Mouse (Mus musculus) MEL (cell line): ENCODE data around the gene Trim67. TPM values are rescaled to one million over a fixed set of nuclear protein-coding genes. Genes with fewer than 3 reads are reported as not detected.

Experiments
- DNase-seq: peaks from one replicate; pipeline ENCODE4 v3.0.0; 2011; ENCODE audit warnings: low read depth, low spot score
- H3K27ac ChIP-seq: 2 replicates; pipeline ENCODE4 v1.5.1; 2012; ENCODE audit warnings: low read depth, mild to moderate bottlenecking, control low read depth, low read length, moderate library complexity; ENCODE audit not compliant: control insufficient read depth
- H3K27me3 ChIP-seq, 2 experiments: fragments of 150-350 bp in 1 of 2; sonication (generic) in 1 of 2; 2 replicates each; pipeline ENCODE4 v1.6.1; 2012; ENCODE audit warnings: low read length in 2 of 2, mild to moderate bottlenecking in 2 of 2, improper control_type of control experiment in 1 of 2, moderate library complexity in 1 of 2; ENCODE audit not compliant: insufficient read depth in 2 of 2, control insufficient read depth in 1 of 2
- H3K36me3 ChIP-seq, 2 experiments: 2 replicates each; pipeline ENCODE4 v1.6.1; 2012 to 2014; ENCODE audit warnings: low read length in 2 of 2, improper control_type of control experiment in 1 of 2, inconsistent platforms in 1 of 2, mild to moderate bottlenecking in 1 of 2; ENCODE audit not compliant: insufficient read depth in 2 of 2, control insufficient read depth in 1 of 2
- H3K4me1 ChIP-seq, 2 experiments: fragments of 150-350 bp in 1 of 2; sonication (generic) in 1 of 2; 2 replicates each; pipeline ENCODE4 v1.6.1; 2012; ENCODE audit warnings: low read length in 2 of 2, improper control_type of control experiment in 1 of 2, mild to moderate bottlenecking in 1 of 2; ENCODE audit not compliant: insufficient read depth in 2 of 2, control insufficient read depth in 1 of 2
- H3K4me3 ChIP-seq, 2 experiments: fragments of 150-350 bp in 1 of 2; sonication (generic) in 1 of 2; 2 replicates each; pipeline ENCODE4 v1.5.1; 2012; ENCODE audit warnings: low read depth in 2 of 2, low read length in 2 of 2, mild to moderate bottlenecking in 2 of 2, moderate library complexity in 2 of 2, control low read depth in 1 of 2, improper control_type of control experiment in 1 of 2; ENCODE audit not compliant: control insufficient read depth in 1 of 2, insufficient read depth in 1 of 2
- H3K79me2 ChIP-seq: 2 replicates; pipeline ENCODE4 v1.6.1; 2012; ENCODE audit warnings: mild to moderate bottlenecking, low read length, moderate library complexity; ENCODE audit not compliant: control insufficient read depth, poor library complexity, insufficient read depth
- H3K9ac ChIP-seq: 2 replicates; pipeline ENCODE4 v1.6.1; 2012; ENCODE audit warnings: low read depth, mild to moderate bottlenecking, control low read depth, low read length, moderate library complexity; ENCODE audit not compliant: control insufficient read depth, poor library complexity, severe bottlenecking
- H3K9me3 ChIP-seq: fragments of 150-350 bp; sonication (generic); replicated peaks from 2 replicates; pipeline ENCODE4 v1.6.1; 2012; ENCODE audit warnings: mild to moderate bottlenecking, low read length, improper control_type of control experiment, moderate library complexity; ENCODE audit not compliant: insufficient read depth
- BHLHE40 ChIP-seq: IDR thresholded peaks from 2 replicates; pipeline ENCODE4 v1.6.1; 2012; ENCODE audit warnings: low read depth, mild to moderate bottlenecking, inconsistent platforms, low read length, improper control_type of control experiment, borderline replicate concordance
- CTCF ChIP-seq, 3 experiments: IDR thresholded peaks in 2 of 3; conservative IDR thresholded peaks in 1 of 3; 2 replicates each; pipeline ENCODE4 v1.5.1; 2011 to 2012; ENCODE audit warnings: low read length in 3 of 3, low read depth in 2 of 3, mild to moderate bottlenecking in 2 of 3, improper control_type of control experiment in 1 of 3, inconsistent platforms in 1 of 3, mixed read lengths in 1 of 3, moderate library complexity in 1 of 3; ENCODE audit not compliant: control insufficient read depth in 1 of 3, insufficient read depth in 1 of 3, poor library complexity in 1 of 3, severe bottlenecking in 1 of 3
- E2F4 ChIP-seq: IDR thresholded peaks from 2 replicates; pipeline ENCODE4 v1.6.1; 2011; ENCODE audit warnings: low read depth, low read length, improper control_type of control experiment, borderline replicate concordance
- ELF1 ChIP-seq: IDR thresholded peaks from 2 replicates; pipeline ENCODE4 v1.6.1; 2014; ENCODE audit warnings: low read depth, mild to moderate bottlenecking, inconsistent platforms, low read length, improper control_type of control experiment, moderate library complexity
- EP300 ChIP-seq, 2 experiments: IDR thresholded peaks; 2 replicates each; pipeline ENCODE4 v1.6.1; 2011; ENCODE audit warnings: improper control_type of control experiment in 2 of 2, low read length in 2 of 2, low read depth in 1 of 2, mild to moderate bottlenecking in 1 of 2
- ETS1 ChIP-seq: IDR thresholded peaks from 2 replicates; pipeline ENCODE4 v1.6.1; 2012; ENCODE audit warnings: low read depth, mild to moderate bottlenecking, inconsistent platforms, low read length, improper control_type of control experiment, moderate library complexity
- KAT2A ChIP-seq: conservative IDR thresholded peaks from 2 replicates; pipeline ENCODE4 v1.6.1; 2012; ENCODE audit warnings: low read depth, low read length, improper control_type of control experiment, inconsistent platforms
- MAX ChIP-seq: IDR thresholded peaks from 2 replicates; pipeline ENCODE4 v1.6.1; 2011; ENCODE audit warnings: low read length, improper control_type of control experiment
- MAZ ChIP-seq: IDR thresholded peaks from 2 replicates; pipeline ENCODE4 v1.6.1; 2012; ENCODE audit warnings: low read depth, mild to moderate bottlenecking, inconsistent platforms, low read length, improper control_type of control experiment
- MXI1 ChIP-seq: IDR thresholded peaks from 2 replicates; pipeline ENCODE4 v1.6.1; 2011; ENCODE audit warnings: mild to moderate bottlenecking, low read depth, low read length, improper control_type of control experiment
- MYC ChIP-seq: IDR thresholded peaks from 2 replicates; pipeline ENCODE4 v1.6.1; 2011; ENCODE audit warnings: low read depth, mild to moderate bottlenecking, low read length, improper control_type of control experiment, moderate library complexity
- POLR2A ChIP-seq, 2 experiments: IDR thresholded peaks; 2 replicates each; pipeline ENCODE4 v1.6.1; 2011 to 2012; ENCODE audit warnings: low read length in 2 of 2, mild to moderate bottlenecking in 2 of 2, control low read depth in 1 of 2, improper control_type of control experiment in 1 of 2, low read depth in 1 of 2, moderate library complexity in 1 of 2; ENCODE audit not compliant: control insufficient read depth in 1 of 2, insufficient read depth in 1 of 2, poor library complexity in 1 of 2
- POLR2AphosphoS2 ChIP-seq: IDR thresholded peaks from 2 replicates; pipeline ENCODE4 v1.6.1; 2011; ENCODE audit warnings: low read length, improper control_type of control experiment
- POLR2AphosphoS5 ChIP-seq: IDR thresholded peaks from 2 replicates; pipeline ENCODE4 v1.6.1; 2012; ENCODE audit warnings: low read depth, borderline replicate concordance, mild to moderate bottlenecking, inconsistent platforms, low read length, moderate library complexity, mixed read lengths
- RCOR1 ChIP-seq: IDR thresholded peaks from 2 replicates; pipeline ENCODE4 v1.6.1; 2012; ENCODE audit warnings: low read depth, mild to moderate bottlenecking, inconsistent platforms, low read length, improper control_type of control experiment
- SIN3A ChIP-seq: IDR thresholded peaks from 2 replicates; pipeline ENCODE4 v1.6.1; 2012; ENCODE audit warnings: low read length, improper control_type of control experiment, inconsistent platforms
- TAL1 ChIP-seq: IDR thresholded peaks from 2 replicates; pipeline ENCODE4 v1.6.1; 2012; ENCODE audit warnings: mild to moderate bottlenecking, inconsistent platforms, low read length, moderate library complexity, mixed read lengths
- TBP ChIP-seq: IDR thresholded peaks from 2 replicates; pipeline ENCODE4 v1.8.0; 2011; ENCODE audit warnings: low read depth, low read length, improper control_type of control experiment
- TCF12 ChIP-seq: IDR thresholded peaks from 2 replicates; pipeline ENCODE4 v1.6.1; 2014; ENCODE audit warnings: low read depth, mild to moderate bottlenecking, inconsistent platforms, low read length, improper control_type of control experiment, moderate library complexity
- ZMIZ1 ChIP-seq: IDR thresholded peaks from 2 replicates; pipeline ENCODE4 v1.6.1; 2012; ENCODE audit warnings: low read depth, mild to moderate bottlenecking, inconsistent platforms, low read length, improper control_type of control experiment, moderate library complexity
- ZNF384 ChIP-seq: IDR thresholded peaks from 2 replicates; pipeline ENCODE4 v1.6.1; 2012; ENCODE audit warnings: low read depth, mild to moderate bottlenecking, inconsistent platforms, low read length, improper control_type of control experiment
- polyA plus RNA-seq, 2 experiments: library from polyadenylated mRNA; stranded (reverse) in 1 of 2; unstranded in 1 of 2; fragments of >175 nt in 1 of 2; fragments of >200 nt in 1 of 2; gene quantifications; 2 replicates each; pipeline versions ENCODE4 v1.2.1 to v1.2.4; 2012; ENCODE audit warnings: low replicate concordance in 2 of 2, low read depth in 1 of 2; ENCODE audit not compliant: insufficient read length in 2 of 2, insufficient read depth in 1 of 2, missing spikeins in 1 of 2
- total RNA-seq: library from RNA; depleted of rRNA; stranded (reverse); fragments of 300-350 nt; gene quantifications from 2 replicates; pipeline ENCODE4 v1.2.3, GENCODE M21; 2012

Gene Trim67
- total and polyA plus RNA-seq, 3 experiments: 0.06 TPM; not detected in 2

GRCm38 (mm10) chr8:124862321-124863162 lies 69.7 kb downstream of the Trim67 start, which contains the start of the genes Gnpat and 2810004N23Rik (continued):
- 0 out of 4 replicates have a peak, but pooled peaks of 1 of the 2 experiments have one; percentile 17 for TF ChIP-seq EP300 (IDR thresholded peaks at IDR 0.05; ENCODE audit: low read depth in 1 of 2, low read length in 2 of 2)
- peak; percentile 60; the same call in 1 of the 2 replicates for TF ChIP-seq BHLHE40
- no peak for TF ChIP-seq CTCF (IDR thresholded peaks at IDR 0.05 in 2 of 3, conservative IDR thresholded peaks at IDR 0.05 in 1 of 3; ENCODE audit: control insufficient read depth in 1 of 3, insufficient read depth in 1 of 3, low read depth in 2 of 3, low read length in 3 of 3, poor library complexity in 1 of 3, severe bottlenecking in 1 of 3)
- TF ChIP-seq, all 39 proteins: peak for 18

GRCm38 (mm10) chr8:124863163-124863677 lies 70.3 kb downstream of the Trim67 start:
- 0 out of 2 replicates have a peak, but pooled peaks have one; percentile 3 for TF ChIP-seq KAT2A
- TF ChIP-seq MAZ: no peak
- TF ChIP-seq POLR2A (IDR thresholded peaks at IDR 0.05; ENCODE audit: control insufficient read depth in 1 of 2, insufficient read depth in 1 of 2, low read depth in 1 of 2, low read length in 2 of 2, poor library complexity in 1 of 2): peak in 1 of 2 experiments; percentile 78; a peak in 1 of 4 replicates
- TF ChIP-seq SIN3A: peak; percentile 25
- TF ChIP-seq, all 39 proteins: peak for 3
- DNase-seq: no peak
- peaks cover 26 to 44% of the 10 kb centered on the region in 2 experiments for H3K4me1 ChIP-seq
- H3K36me3 ChIP-seq: peaks cover 4 to 45% of the 10 kb centered on the region in 2 experiments; a peak in 3 of 4 replicates
- no peaks in the 10 kb centered on the region for H3K9me3 ChIP-seq
- H3K9ac ChIP-seq: peak overlapping the region; percentile 97
- H3K79me2 ChIP-seq: peaks cover 71% of the 10 kb centered on the region
- H3K27me3 ChIP-seq: no peaks in the 10 kb centered on the region
- H3K4me3 ChIP-seq: peak overlapping the region; percentile 81 to 96
- peak overlapping the region; percentile 70 for H3K27ac ChIP-seq

GRCm38 (mm10) chr8:124863729-124864128 lies 70.8 kb downstream of the Trim67 start:
- no peaks in the 10 kb centered on the region for H3K27me3 ChIP-seq
- DNase-seq: peak; percentile 73
- H3K36me3 ChIP-seq: peaks cover 4 to 48% of the 10 kb centered on the region in 2 experiments; a peak in 3 of 4 replicates
- no peaks in the 10 kb centered on the region for H3K9me3 ChIP-seq
- peak overlapping the region; percentile 70 for H3K27ac ChIP-seq
- peak overlapping the region; percentile 97 for H3K9ac ChIP-seq
- peaks cover 74% of the 10 kb centered on the region for H3K79me2 ChIP-seq
- TF ChIP-seq ZNF384 (peak; percentile 40; the same call in 1 of the 2 replicates), EP300 (IDR thresholded peaks at IDR 0.05; ENCODE audit: low read depth in 1 of 2, low read length in 2 of 2) (peak; percentile 23 to 56; a peak in 2 of 4 replicates), ELF1 (0 out of 2 replicates have a peak, but pooled peaks have one; percentile 7), TBP (peak; percentile 64), ZMIZ1 (no peak), POLR2AphosphoS2 (no peak), TAL1 (no peak), ETS1 (no peak; the same call in 1 of the 2 replicates), MYC (peak; percentile 85), POLR2A (IDR thresholded peaks at IDR 0.05; ENCODE audit: control insufficient read depth in 1 of 2, insufficient read depth in 1 of 2, low read depth in 1 of 2, low read length in 2 of 2, poor library complexity in 1 of 2) (peak in 1 of 2 experiments; percentile 43; a peak in 2 of 4 replicates), TCF12 (no peak), POLR2AphosphoS5 (no peak), SIN3A (peak; percentile 32; the same call in 1 of the 2 replicates), MAX (peak; percentile 70), RCOR1 (no peak), MAZ (peak; percentile 69; the same call in 1 of the 2 replicates), MXI1 (peak; percentile 65; the same call in 1 of the 2 replicates), E2F4 (no peak)
- TF ChIP-seq, all 39 proteins: peak for 10
- H3K4me1 ChIP-seq: peaks cover 26 to 48% of the 10 kb centered on the region in 2 experiments
- H3K4me3 ChIP-seq: peak overlapping the region; percentile 81 to 96
